Mouse (Mus musculus): ENCODE data around the gene Prokr1. TPM values are rescaled to one million over a fixed set of nuclear protein-coding genes. Genes with fewer than 3 reads are reported as not detected.

The Prokr1 gene
- polyA plus RNA-seq, 1 experiment from 2014 or later: 4.8 TPM

DNA sequence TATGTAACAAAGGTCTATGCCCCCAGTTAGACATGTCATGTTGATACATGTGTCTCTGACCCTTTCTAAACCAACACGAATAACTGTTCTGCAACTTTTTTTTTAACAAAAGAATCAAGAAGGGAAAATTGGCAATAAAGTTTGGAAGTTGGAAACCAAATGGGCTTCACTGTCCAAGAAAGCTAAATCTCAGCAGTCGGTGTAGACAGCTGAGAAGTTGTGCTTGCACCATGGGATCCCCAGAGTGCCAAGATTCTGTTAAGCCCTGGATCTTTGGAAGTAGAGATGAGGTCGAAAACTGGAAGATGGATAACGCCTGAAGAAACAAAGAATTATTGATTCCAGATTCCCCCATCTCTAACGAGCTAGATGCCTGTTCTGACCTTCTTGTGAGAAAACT lies 25.4 kb downstream of the Prokr1 start:
- ATAC-seq: no peak
- 67% methylated on average over 5 of the region's 5 CpGs for WGBS (ENCODE audit: insufficient replicate concordance)
- no peaks in the 10 kb centered on the region for H3K36me3 ChIP-seq
- H3K9me3 ChIP-seq (replicated peaks): no peaks in the 10 kb centered on the region
- H3K9ac ChIP-seq: no peak overlapping the region
- H3K4me2 ChIP-seq: no peak overlapping the region
- H3K27ac ChIP-seq: no peak overlapping the region
- no peaks in the 10 kb centered on the region for H3K4me1 ChIP-seq
- peaks cover 43% of the 10 kb centered on the region for H3K27me3 ChIP-seq (replicated peaks)
- no peak overlapping the region for H3K4me3 ChIP-seq

DNA sequence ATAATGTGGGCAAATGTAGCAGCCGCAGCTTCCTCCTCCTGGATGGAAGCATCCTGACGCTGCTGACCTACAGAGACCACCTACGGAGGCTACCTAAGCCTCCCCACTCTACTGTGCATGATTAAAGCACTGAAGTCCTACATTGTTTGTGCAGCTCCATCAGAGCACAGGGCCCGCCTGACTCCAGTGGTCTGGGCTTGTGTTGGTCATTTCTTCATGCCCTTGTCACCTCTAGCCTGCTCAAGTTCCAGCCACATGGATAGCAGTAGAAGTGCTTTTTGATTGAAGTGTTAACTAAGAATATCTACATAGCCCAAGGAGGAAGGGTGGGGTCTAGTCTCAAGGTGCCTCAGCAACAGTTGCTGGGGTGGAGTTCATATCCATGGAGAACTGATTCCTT lies 26.2 kb downstream of the Prokr1 start:
- Histone ChIP-seq H3K36me3 (no peaks in the 10 kb centered on the region), H3K27me3 (replicated peaks) (peaks cover 43% of the 10 kb centered on the region; the same call in 1 of the 2 replicates), H3K4me2 (no peak overlapping the region), H3K4me1 (no peaks in the 10 kb centered on the region), H3K4me3 (no peak overlapping the region), H3K9me3 (replicated peaks) (no peaks in the 10 kb centered on the region), H3K27ac (no peak overlapping the region), H3K9ac (no peak overlapping the region)
- 68% methylated on average over 4 of the region's 4 CpGs for WGBS (ENCODE audit: insufficient replicate concordance)
- ATAC-seq: no peak

DNA sequence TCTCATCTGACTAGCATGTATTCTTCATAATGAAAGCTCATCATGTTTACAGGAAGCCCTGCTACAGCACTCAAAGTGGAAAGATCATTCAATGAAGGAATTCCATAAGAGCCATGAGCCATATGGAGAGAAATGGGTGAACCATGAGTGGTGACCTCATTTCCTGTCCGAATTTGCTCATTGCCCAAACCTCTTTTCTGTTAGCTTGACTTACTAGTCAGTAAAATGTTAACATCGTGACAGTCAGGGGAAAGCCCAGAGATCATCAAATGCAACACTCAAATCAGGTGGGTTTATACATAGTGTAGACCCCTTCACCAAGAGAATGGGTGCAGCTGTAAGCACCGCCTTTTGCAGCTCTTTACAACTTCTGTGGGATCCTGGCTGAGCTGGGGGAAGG lies 36.8 kb downstream of the Prokr1 start:
- H3K27ac ChIP-seq: no peak overlapping the region
- H3K4me1 ChIP-seq: peaks cover 5% of the 10 kb centered on the region
- no peak overlapping the region for H3K4me2 ChIP-seq
- no peak overlapping the region for H3K4me3 ChIP-seq
- H3K9me3 ChIP-seq (replicated peaks): no peaks in the 10 kb centered on the region
- ATAC-seq: no peak
- H3K9ac ChIP-seq: no peak overlapping the region
- H3K27me3 ChIP-seq (replicated peaks): peaks cover 32% of the 10 kb centered on the region
- no peaks in the 10 kb centered on the region for H3K36me3 ChIP-seq
- WGBS (ENCODE audit: insufficient replicate concordance): 59% methylated on average over 3 of the region's 3 CpGs

DNA sequence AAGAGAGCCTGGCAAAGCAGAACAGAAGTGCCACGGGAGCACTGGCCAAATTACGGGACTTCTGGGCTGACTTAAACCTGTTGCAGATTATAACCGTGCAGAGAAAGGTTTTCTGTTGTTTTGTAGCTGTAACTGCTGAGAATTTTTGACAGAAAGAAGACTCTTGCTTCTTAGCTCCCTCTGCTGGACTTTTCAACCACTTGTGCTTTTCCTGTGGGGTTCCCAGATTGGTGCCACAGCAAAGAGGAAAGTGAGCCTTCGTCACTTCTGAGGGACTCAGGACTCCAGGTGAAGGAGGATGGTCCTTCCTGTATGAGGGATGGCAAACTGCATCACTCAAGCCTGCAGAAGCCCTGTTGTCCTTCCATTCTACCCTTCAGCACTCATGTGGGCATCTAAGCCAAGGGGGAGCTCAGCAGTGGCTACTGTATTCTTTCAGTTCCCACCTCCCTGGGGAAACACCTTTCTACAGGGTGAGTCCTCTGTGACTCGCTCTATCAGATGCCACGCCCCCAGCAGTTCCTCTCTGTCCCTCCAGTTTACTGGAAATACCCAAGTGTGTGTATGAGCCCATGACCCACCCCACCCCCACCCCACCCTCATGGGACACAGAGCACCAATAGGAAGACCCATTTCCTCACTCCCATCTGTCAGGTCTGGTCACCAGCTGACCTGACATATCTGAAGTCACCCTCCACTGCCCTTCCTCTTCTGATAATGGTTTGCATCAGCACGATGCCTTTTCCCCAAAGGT lies 38.3 kb downstream of the Prokr1 start:
- Histone ChIP-seq H3K36me3 (no peaks in the 10 kb centered on the region), H3K9ac (no peak overlapping the region), H3K4me3 (no peak overlapping the region), H3K27ac (no peak overlapping the region), H3K27me3 (replicated peaks) (peaks cover 24% of the 10 kb centered on the region), H3K4me1 (peaks cover 5% of the 10 kb centered on the region), H3K4me2 (no peak overlapping the region), H3K9me3 (replicated peaks) (no peaks in the 10 kb centered on the region)
- ATAC-seq: no peak
- WGBS (ENCODE audit: insufficient replicate concordance): 28% methylated on average over 7 of the region's 7 CpGs

DNA sequence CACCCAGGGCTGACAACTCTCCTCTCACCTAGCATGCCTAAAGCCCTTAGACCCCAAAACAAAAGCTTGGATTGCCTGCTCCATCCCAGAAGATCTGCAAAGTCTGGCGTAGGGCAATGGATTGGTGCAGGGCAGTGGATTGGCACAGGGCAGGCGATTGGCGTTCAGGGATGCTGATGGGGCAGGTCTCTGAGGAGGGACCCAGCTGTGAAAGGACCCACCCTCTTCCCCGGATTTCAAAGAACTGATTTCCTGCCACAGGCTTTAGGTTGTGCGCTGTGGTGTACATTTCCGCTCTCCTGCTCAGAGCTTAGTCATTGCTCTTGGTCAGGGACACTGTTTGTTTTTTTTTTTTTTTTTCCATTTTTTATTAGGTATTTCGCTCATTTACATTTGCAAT lies 42.7 kb downstream of the Prokr1 start:
- Histone ChIP-seq H3K4me2 (no peak overlapping the region), H3K27me3 (replicated peaks) (peaks cover 38% of the 10 kb centered on the region), H3K36me3 (no peaks in the 10 kb centered on the region), H3K27ac (no peak overlapping the region), H3K4me1 (peaks cover 5% of the 10 kb centered on the region), H3K9ac (no peak overlapping the region), H3K9me3 (replicated peaks) (no peaks in the 10 kb centered on the region; the same call in 1 of the 2 replicates), H3K4me3 (no peak overlapping the region)
- 62% methylated on average over 7 of the region's 7 CpGs for WGBS (ENCODE audit: insufficient replicate concordance)
- no peak for ATAC-seq

DNA sequence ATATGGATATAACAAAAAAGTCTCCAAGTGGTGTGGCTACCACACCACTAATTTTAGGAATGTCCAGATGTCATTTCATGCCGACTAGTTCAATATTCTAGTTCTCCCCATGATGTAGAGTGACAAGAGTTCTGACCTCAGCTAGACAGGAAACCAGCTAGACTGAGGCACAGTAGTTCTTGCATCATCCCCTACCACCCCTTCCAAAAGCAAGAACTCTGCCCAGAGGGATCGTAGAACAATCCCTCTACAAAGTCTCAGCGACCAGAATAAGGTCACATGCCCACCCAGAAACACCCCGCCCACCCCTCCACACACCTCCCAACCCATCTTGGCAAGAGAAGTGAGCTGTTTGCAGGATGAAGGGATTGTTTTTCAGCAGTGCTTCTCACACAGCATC lies 43.1 kb downstream of the Prokr1 start:
- H3K4me2 ChIP-seq: no peak overlapping the region
- no peaks in the 10 kb centered on the region; the same call in 1 of the 2 replicates for H3K9me3 ChIP-seq (replicated peaks)
- WGBS (ENCODE audit: insufficient replicate concordance): 62% methylated on average over 4 of the region's 4 CpGs

DNA sequence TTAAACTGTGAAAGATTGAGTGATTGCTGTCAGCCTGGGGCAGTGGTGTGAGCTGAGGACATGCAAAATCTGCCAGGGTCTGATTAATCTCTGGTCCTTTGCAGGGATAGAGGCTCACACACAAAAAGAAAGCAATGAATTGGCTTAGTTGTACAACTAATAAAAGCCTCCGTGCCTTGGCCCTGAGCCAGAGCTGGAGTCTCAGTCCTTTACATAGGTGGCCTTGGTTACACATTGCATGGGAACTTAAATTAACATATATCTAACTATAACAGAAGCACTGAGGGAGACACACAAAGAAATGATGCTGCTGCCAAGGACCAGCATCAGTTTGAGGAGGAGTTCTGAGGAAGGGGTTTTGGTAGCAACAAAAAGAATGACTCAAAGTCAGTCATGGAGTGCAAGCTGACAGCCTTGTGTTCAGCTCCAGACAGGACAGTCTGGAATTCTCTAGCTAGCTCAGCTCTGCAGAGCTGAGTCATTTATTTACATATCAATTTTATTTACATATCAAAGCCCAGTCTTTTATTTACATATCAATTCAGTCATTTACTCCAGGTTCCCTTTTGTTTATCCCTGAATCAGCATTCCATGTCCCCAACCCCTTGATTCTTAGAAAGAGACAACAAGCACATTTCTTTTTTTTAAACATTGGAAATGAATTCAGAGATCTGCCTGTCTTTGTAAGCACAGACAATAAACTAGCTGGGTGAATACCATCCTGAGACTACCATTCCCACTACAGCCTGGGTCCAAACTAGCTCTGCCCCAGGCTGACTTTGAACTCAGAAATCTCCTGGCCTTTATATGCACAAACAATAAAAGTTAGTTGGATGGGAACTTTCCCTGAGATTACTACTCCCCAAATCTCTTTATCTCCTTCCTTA lies 45.0 kb downstream of the Prokr1 start:
- H3K36me3 ChIP-seq: no peaks in the 10 kb centered on the region
- no peak overlapping the region for H3K9ac ChIP-seq
- WGBS (ENCODE audit: insufficient replicate concordance): 75% methylated on average over 1 of the region's 1 CpGs
- H3K4me1 ChIP-seq: peaks cover 21% of the 10 kb centered on the region
- H3K4me3 ChIP-seq: no peak overlapping the region
- peaks cover 42% of the 10 kb centered on the region for H3K27me3 ChIP-seq (replicated peaks)
- no peak for ATAC-seq
- no peak overlapping the region for H3K27ac ChIP-seq
- no peaks in the 10 kb centered on the region; the same call in 1 of the 2 replicates for H3K9me3 ChIP-seq (replicated peaks)
- H3K4me2 ChIP-seq: no peak overlapping the region

More for the DNA sequence above, 43.1 kb downstream of the Prokr1 start:
- Histone ChIP-seq H3K27me3 (replicated peaks) (peaks cover 41% of the 10 kb centered on the region), H3K9ac (no peak overlapping the region), H3K4me1 (peaks cover 8% of the 10 kb centered on the region), H3K27ac (no peak overlapping the region), H3K36me3 (no peaks in the 10 kb centered on the region), H3K4me3 (no peak overlapping the region)
- no peak for ATAC-seq

DNA sequence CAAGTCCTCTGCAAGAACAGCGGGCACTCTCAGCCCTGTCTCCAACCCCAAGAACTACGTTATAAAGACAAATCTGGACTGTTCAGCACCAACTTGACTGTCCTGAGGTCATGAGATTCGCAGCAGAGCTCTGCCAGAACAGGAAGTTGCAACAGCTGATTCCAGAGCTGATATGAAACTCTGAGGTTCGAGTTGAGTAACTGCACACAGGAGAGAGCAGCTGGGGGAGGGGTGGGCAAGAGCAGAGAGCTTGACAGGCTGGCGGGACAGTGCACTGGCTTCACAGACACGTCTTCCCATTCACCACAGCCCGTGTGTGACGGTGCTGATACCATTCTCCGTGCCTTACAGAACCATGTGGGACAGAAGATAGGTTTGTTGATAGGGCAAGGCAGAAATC lies 48.5 kb downstream of the Prokr1 start:
- no peaks in the 10 kb centered on the region; the same call in 1 of the 2 replicates for H3K9me3 ChIP-seq (replicated peaks)
- peak; percentile 89 for ATAC-seq
- no peak overlapping the region for H3K9ac ChIP-seq
- no peaks in the 10 kb centered on the region for H3K36me3 ChIP-seq
- H3K4me3 ChIP-seq: no peak overlapping the region
- H3K4me1 ChIP-seq: peaks cover 21% of the 10 kb centered on the region
- peak overlapping the region; percentile 45 for H3K4me2 ChIP-seq
- 6% methylated on average over 9 of the region's 9 CpGs for WGBS (ENCODE audit: insufficient replicate concordance)
- H3K27ac ChIP-seq: peak overlapping the region; percentile 61; the same call in 1 of the 2 replicates
- peaks cover 76% of the 10 kb centered on the region for H3K27me3 ChIP-seq (replicated peaks)

DNA sequence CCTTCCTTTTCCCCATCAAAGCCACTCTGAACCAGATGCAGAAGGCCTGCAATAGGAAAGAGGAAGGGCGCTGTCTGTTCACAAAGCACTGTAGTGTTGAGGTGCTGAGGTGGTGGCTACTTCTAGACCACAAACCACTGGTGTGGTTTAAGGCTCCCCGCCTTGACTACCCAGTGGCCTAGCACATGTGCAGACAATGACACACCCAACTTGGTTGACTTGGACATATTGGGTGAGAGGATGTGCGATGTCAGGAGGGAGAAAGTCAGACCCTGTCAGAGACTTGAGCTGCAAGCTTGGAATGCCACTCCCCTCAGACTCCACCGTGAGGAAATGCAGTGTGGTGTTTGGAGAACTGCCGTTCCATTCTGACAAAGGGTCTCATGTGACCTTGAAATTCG lies 49.4 kb downstream of the Prokr1 start:
- WGBS (ENCODE audit: insufficient replicate concordance): 26% methylated on average over 6 of the region's 6 CpGs
- Histone ChIP-seq H3K4me3 (no peak overlapping the region), H3K4me1 (peaks cover 21% of the 10 kb centered on the region), H3K9me3 (replicated peaks) (no peaks in the 10 kb centered on the region; the same call in 1 of the 2 replicates), H3K27me3 (replicated peaks) (peaks cover 85% of the 10 kb centered on the region), H3K36me3 (no peaks in the 10 kb centered on the region), H3K27ac (no peak overlapping the region), H3K9ac (no peak overlapping the region), H3K4me2 (peak overlapping the region; percentile 45; the same call in 1 of the 2 replicates)
- no peak for ATAC-seq

DNA sequence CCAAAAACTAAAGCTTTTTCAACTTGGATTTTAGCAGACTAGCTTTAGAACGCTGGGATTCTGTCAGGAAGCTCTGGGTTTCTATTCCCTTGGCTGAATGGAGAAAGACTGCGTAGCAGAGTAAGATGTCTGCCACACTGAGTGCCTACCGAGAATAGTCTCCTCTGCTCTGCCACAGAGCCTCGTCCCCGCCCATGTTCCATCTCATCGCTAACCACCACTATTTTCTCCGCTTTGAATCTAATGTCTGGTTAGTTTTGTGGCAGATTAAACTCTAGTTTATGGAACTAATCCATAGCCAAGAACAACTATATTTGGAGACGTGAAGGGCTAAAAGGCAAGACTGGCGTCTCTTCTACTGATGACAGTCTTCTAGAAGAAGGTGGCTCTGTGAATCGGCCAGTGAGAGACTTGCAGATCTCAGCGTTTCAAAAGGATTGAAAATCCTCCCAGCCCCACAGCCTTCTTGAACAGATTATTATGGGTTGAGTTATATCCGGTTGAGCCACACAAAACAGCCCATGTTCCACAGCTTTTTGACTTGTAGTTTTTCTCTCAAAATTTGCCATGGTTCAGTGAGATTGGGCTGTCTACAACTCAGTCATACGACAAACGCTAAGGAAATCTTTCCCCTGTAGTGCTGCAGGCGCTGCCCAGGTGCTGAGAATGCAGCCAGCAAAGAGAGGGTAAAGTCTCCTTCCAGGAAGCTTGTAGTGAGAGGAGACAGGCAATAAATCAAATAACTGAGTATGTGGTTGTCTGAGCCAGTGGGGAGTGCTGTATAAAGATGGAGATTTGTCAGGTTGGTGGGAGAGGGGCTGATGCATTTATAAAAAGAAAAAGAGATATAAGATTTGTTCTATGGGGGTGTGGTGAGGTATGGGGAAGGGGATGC lies 51.9 kb downstream of the Prokr1 start:
- no peak overlapping the region for H3K27ac ChIP-seq
- H3K9me3 ChIP-seq (replicated peaks): no peaks in the 10 kb centered on the region
- peaks cover 33% of the 10 kb centered on the region for H3K4me1 ChIP-seq
- ATAC-seq: no peak
- no peak overlapping the region for H3K4me3 ChIP-seq
- H3K27me3 ChIP-seq (replicated peaks): peaks cover 75% of the 10 kb centered on the region
- no peak overlapping the region for H3K4me2 ChIP-seq
- no peaks in the 10 kb centered on the region for H3K36me3 ChIP-seq
- no peak overlapping the region for H3K9ac ChIP-seq
- 68% methylated on average over 15 of the region's 15 CpGs for WGBS (ENCODE audit: insufficient replicate concordance)

DNA sequence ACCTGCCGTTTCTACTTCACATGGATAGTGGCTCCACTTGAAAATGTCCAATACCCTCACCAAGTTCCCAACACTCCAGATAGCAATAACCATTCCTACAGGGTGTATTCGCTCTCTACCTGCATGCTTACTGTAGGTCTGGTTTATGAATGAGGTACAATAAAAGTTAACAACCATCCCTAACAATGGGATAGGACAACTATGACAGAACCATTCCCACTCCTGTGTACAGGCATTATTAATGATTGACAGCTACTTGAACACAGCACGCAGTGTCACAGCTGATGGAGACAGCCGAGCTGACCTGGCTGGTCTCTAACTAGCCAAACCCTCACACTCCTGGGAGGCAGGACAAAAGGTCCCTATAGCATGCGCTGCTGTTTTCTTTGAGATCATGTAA lies 52.9 kb downstream of the Prokr1 start:
- no peak overlapping the region for H3K9ac ChIP-seq
- peaks cover 69% of the 10 kb centered on the region for H3K27me3 ChIP-seq (replicated peaks)
- WGBS (ENCODE audit: insufficient replicate concordance): 68% methylated on average over 5 of the region's 5 CpGs
- no peak overlapping the region for H3K27ac ChIP-seq
- no peak overlapping the region for H3K4me3 ChIP-seq
- peaks cover 40% of the 10 kb centered on the region for H3K4me1 ChIP-seq
- H3K36me3 ChIP-seq: no peaks in the 10 kb centered on the region
- no peaks in the 10 kb centered on the region for H3K9me3 ChIP-seq (replicated peaks)
- no peak overlapping the region for H3K4me2 ChIP-seq
- ATAC-seq: no peak

Measured in liver, embryonic 12.5 days (tissue).